Mouse (Mus musculus): ENCODE measurements at regions not wholly inside any gene's neighbourhood (a gene's known extent, or its start where the extent isn't known, plus 50 kb on each side); places are given as distances from the start of the nearest gene placed in this dataset.

- TF ChIP-seq CTCF (IDR thresholded peaks at IDR 0.05), result no peak
- no peak for TF ChIP-seq EP300 (IDR thresholded peaks at IDR 0.05; ENCODE audit: insufficient read depth, low read depth, low read length)
- TF ChIP-seq POLR2A (IDR thresholded peaks at IDR 0.05; ENCODE audit: insufficient read depth, low read depth, low read length), result no peak
- Histone ChIP-seq H3K36me3 (ENCODE audit: control insufficient read depth, insufficient read depth, low read length) (no peaks in the 10 kb centered on the region), H3K79me2 (replicated peaks; ENCODE audit: control insufficient read depth, insufficient read depth, low read length) (no peaks in the 10 kb centered on the region), H3K9ac (ENCODE audit: low read depth, low read length) (no peak overlapping the region), H3K27ac (no peak overlapping the region), H3K4me3 (no peak overlapping the region), H3K4me1 (ENCODE audit: control insufficient read depth, insufficient read depth, low read length) (no peaks in the 10 kb centered on the region), H3K27me3 (ENCODE audit: control insufficient read depth, insufficient read depth, low read length) (no peaks in the 10 kb centered on the region)
- WGBS, result 67% methylated on average over 9 of the region's 9 CpGs
- intact Hi-C loops (cut with DNase I), result no loop called here
- no peak for DNase-seq
These were observed 76.7 kb upstream of the Tbx5 start for GRCm38 (mm10) chr5:119755782-119756181.

GRCm38 (mm10) chr5:119758880-119759279 lies 73.6 kb upstream of the Tbx5 start:
- no peaks in the 10 kb centered on the region for H3K36me3 ChIP-seq (ENCODE audit: control insufficient read depth, insufficient read depth, low read length)
- H3K27ac ChIP-seq, result no peak overlapping the region
- no peaks in the 10 kb centered on the region for H3K79me2 ChIP-seq (replicated peaks; ENCODE audit: control insufficient read depth, insufficient read depth, low read length)
- no peak for DNase-seq
- no peaks in the 10 kb centered on the region for H3K4me1 ChIP-seq (ENCODE audit: control insufficient read depth, insufficient read depth, low read length)
- H3K27me3 ChIP-seq (ENCODE audit: control insufficient read depth, insufficient read depth, low read length), result 0 out of 2 replicates have a peak, but pooled peaks cover 2% of the 10 kb centered on the region
- WGBS, result 65% methylated on average over 4 of the region's 4 CpGs
- no peak overlapping the region for H3K4me3 ChIP-seq
- no peak overlapping the region for H3K9ac ChIP-seq (ENCODE audit: low read depth, low read length)
- TF ChIP-seq POLR2A (IDR thresholded peaks at IDR 0.05; ENCODE audit: insufficient read depth, low read depth, low read length), result no peak
- no peak for TF ChIP-seq CTCF (IDR thresholded peaks at IDR 0.05)
- TF ChIP-seq EP300 (IDR thresholded peaks at IDR 0.05; ENCODE audit: insufficient read depth, low read depth, low read length), result no peak
- intact Hi-C loops (cut with DNase I), result no loop called here

GRCm38 (mm10) chr5:119762102-119762501 lies 70.4 kb upstream of the Tbx5 start:
- Histone ChIP-seq H3K79me2 (replicated peaks; ENCODE audit: control insufficient read depth, insufficient read depth, low read length) (no peaks in the 10 kb centered on the region), H3K36me3 (ENCODE audit: control insufficient read depth, insufficient read depth, low read length) (no peaks in the 10 kb centered on the region), H3K9ac (ENCODE audit: low read depth, low read length) (no peak overlapping the region), H3K27me3 (ENCODE audit: control insufficient read depth, insufficient read depth, low read length) (0 out of 2 replicates have a peak, but pooled peaks cover 2% of the 10 kb centered on the region), H3K4me3 (no peak overlapping the region), H3K4me1 (ENCODE audit: control insufficient read depth, insufficient read depth, low read length) (no peaks in the 10 kb centered on the region), H3K27ac (no peak overlapping the region)
- DNase-seq, result no peak
- WGBS, result 75% methylated on average over 4 of the region's 4 CpGs
- intact Hi-C loops (cut with DNase I), result no loop called here
- TF ChIP-seq EP300 (IDR thresholded peaks at IDR 0.05; ENCODE audit: insufficient read depth, low read depth, low read length), result no peak
- no peak for TF ChIP-seq POLR2A (IDR thresholded peaks at IDR 0.05; ENCODE audit: insufficient read depth, low read depth, low read length)
- peak; percentile 22; the same call in 1 of the 2 replicates for TF ChIP-seq CTCF (IDR thresholded peaks at IDR 0.05)

GRCm38 (mm10) chr5:119763337-119763736 lies 69.1 kb upstream of the Tbx5 start:
- Histone ChIP-seq H3K27me3 (ENCODE audit: control insufficient read depth, insufficient read depth, low read length) (0 out of 2 replicates have a peak, but pooled peaks cover 2% of the 10 kb centered on the region), H3K27ac (no peak overlapping the region), H3K4me3 (no peak overlapping the region), H3K9ac (ENCODE audit: low read depth, low read length) (no peak overlapping the region), H3K79me2 (replicated peaks; ENCODE audit: control insufficient read depth, insufficient read depth, low read length) (no peaks in the 10 kb centered on the region), H3K4me1 (ENCODE audit: control insufficient read depth, insufficient read depth, low read length) (no peaks in the 10 kb centered on the region), H3K36me3 (ENCODE audit: control insufficient read depth, insufficient read depth, low read length) (no peaks in the 10 kb centered on the region)
- no peak for TF ChIP-seq EP300 (IDR thresholded peaks at IDR 0.05; ENCODE audit: insufficient read depth, low read depth, low read length)
- no peak for TF ChIP-seq POLR2A (IDR thresholded peaks at IDR 0.05; ENCODE audit: insufficient read depth, low read depth, low read length)
- TF ChIP-seq CTCF (IDR thresholded peaks at IDR 0.05), result no peak
- 50% methylated on average over 7 of the region's 7 CpGs for WGBS
- DNase-seq, result no peak
- intact Hi-C loops (cut with DNase I), result no loop called here

DNA sequence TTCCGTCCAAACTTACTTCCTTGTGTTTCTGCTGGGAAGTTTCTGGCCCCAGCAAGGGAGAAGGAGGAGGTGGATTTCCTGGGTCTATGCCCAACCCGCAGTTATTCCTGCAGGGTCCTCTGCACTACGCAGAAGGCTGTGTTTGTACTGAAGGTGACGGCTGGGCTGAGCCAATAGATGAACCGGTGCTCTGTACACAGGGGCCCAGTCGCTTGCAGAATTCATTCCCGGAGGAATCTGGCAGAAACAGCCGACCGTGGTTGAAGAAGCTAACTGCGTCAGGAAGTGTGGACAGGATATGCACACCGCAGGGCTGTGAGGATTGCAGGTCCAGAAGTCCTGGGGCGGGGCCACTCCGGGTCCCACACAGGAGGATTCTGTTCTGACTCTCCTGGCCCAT lies 66.1 kb upstream of the Tbx5 start:
- peaks cover 2% of the 10 kb centered on the region; the same call in 1 of the 2 replicates for H3K27me3 ChIP-seq (ENCODE audit: control insufficient read depth, insufficient read depth, low read length)
- 25% methylated on average over 13 of the region's 13 CpGs for WGBS
- no peak overlapping the region for H3K9ac ChIP-seq (ENCODE audit: low read depth, low read length)
- intact Hi-C loops (cut with DNase I), result no loop called here
- H3K79me2 ChIP-seq (replicated peaks; ENCODE audit: control insufficient read depth, insufficient read depth, low read length), result no peaks in the 10 kb centered on the region
- no peaks in the 10 kb centered on the region for H3K4me1 ChIP-seq (ENCODE audit: control insufficient read depth, insufficient read depth, low read length)
- no peak overlapping the region for H3K4me3 ChIP-seq
- no peak for TF ChIP-seq CTCF (IDR thresholded peaks at IDR 0.05)
- TF ChIP-seq POLR2A (IDR thresholded peaks at IDR 0.05; ENCODE audit: insufficient read depth, low read depth, low read length), result no peak
- TF ChIP-seq EP300 (IDR thresholded peaks at IDR 0.05; ENCODE audit: insufficient read depth, low read depth, low read length), result no peak
- no peaks in the 10 kb centered on the region for H3K36me3 ChIP-seq (ENCODE audit: control insufficient read depth, insufficient read depth, low read length)
- H3K27ac ChIP-seq, result no peak overlapping the region
- no peak for DNase-seq

DNA sequence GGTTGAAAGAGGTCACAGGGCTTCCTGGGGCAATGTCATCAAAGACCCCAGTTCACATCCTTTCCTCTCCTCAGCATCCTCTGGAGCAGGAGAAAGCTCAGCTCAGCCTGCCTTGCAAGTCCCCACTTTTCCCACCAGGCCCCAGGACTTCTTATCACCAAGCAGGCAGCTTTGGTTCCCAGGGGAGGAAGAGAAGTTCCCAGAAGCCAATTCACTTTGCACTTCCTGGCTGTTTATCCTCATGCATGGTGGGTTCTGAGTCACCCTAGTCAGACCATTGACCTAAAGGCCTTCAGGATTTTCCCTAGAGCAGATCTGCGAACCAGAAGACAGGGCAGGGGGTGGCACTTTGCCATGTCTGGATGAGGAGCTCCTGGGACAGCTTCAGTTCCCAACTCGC lies 61.5 kb upstream of the Tbx5 start:
- no peak overlapping the region for H3K9ac ChIP-seq (ENCODE audit: low read depth, low read length)
- H3K36me3 ChIP-seq (ENCODE audit: control insufficient read depth, insufficient read depth, low read length), result no peaks in the 10 kb centered on the region
- 27% methylated on average over 2 of the region's 2 CpGs for WGBS
- H3K4me3 ChIP-seq, result no peak overlapping the region
- no peaks in the 10 kb centered on the region for H3K4me1 ChIP-seq (ENCODE audit: control insufficient read depth, insufficient read depth, low read length)
- no peaks in the 10 kb centered on the region for H3K79me2 ChIP-seq (replicated peaks; ENCODE audit: control insufficient read depth, insufficient read depth, low read length)
- H3K27ac ChIP-seq, result no peak overlapping the region
- no peaks in the 10 kb centered on the region; the same call in 1 of the 2 replicates for H3K27me3 ChIP-seq (ENCODE audit: control insufficient read depth, insufficient read depth, low read length)
- intact Hi-C loops (cut with DNase I), result no loop called here
- DNase-seq, result peak in 1 of 2 experiments; percentile 5
- TF ChIP-seq EP300 (IDR thresholded peaks at IDR 0.05; ENCODE audit: insufficient read depth, low read depth, low read length), result no peak
- no peak for TF ChIP-seq CTCF (IDR thresholded peaks at IDR 0.05)
- no peak for TF ChIP-seq POLR2A (IDR thresholded peaks at IDR 0.05; ENCODE audit: insufficient read depth, low read depth, low read length)
